Mouse (Mus musculus) CH12.LX (cell line): ENCODE measurements around the gene Cbfa2t2.

Experiments used
- CTCF ChIP-seq, 2 experiments: IDR thresholded peaks in 1 of 2; conservative IDR thresholded peaks in 1 of 2; 2 replicates each; pipeline ENCODE4 v1.5.1; 2011 to 2012; ENCODE audit warnings: low read depth in 2 of 2, low read length in 2 of 2, improper control_type of control experiment in 1 of 2, inconsistent platforms in 1 of 2, mild to moderate bottlenecking in 1 of 2, moderate library complexity in 1 of 2
- MAFK ChIP-seq: IDR thresholded peaks from 2 replicates; pipeline ENCODE4 v1.6.1; 2011; ENCODE audit warnings: low read length, improper control_type of control experiment; ENCODE audit not compliant: insufficient replicate concordance

GRCm38 (mm10) chr2:154425522-154425921, 10.8 kb upstream of the Cbfa2t2 start:
- TF ChIP-seq CTCF (conservative IDR thresholded peaks at IDR 0.05 in 1 of 2, IDR thresholded peaks at IDR 0.05 in 1 of 2; ENCODE audit: low read depth in 2 of 2, low read length in 2 of 2) (peak; percentile 31 to 40; a peak in 2 of 4 replicates), MAFK (no peak)
